Mouse (Mus musculus): ENCODE results near the gene Ncbp2.
"Not testable (repeated sequence)": the region's sequence is repeated elsewhere in the genome, so short reads cannot be mapped to it uniquely, and the experiment has no call there.

Ncbp2 gene

GRCm38 (mm10) chr16:31935091-31935979 is 13.0 kb upstream of the Ncbp2 start:
- DNase-seq: peak; percentile 53

DNA sequence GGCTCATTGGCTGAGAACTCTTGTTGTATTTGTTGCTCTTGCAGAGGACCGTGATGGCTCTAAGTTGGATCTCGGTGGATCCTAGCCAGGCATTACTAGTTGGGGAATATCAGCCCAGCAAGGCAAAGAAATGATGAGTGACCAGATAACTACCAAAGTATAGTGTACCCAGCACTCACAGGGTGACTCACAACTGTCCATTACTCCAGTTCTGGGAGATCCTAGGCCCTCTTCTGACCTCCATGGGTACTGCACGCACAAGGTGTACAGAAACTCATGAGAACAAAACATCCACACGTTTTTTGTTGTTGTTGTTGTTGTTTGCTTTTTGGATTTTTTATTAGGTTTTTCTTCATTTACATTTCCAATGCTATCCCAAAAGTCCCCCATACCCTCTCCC is 11.7 kb upstream of the Ncbp2 start:
- DNase-seq: no peak

DNA sequence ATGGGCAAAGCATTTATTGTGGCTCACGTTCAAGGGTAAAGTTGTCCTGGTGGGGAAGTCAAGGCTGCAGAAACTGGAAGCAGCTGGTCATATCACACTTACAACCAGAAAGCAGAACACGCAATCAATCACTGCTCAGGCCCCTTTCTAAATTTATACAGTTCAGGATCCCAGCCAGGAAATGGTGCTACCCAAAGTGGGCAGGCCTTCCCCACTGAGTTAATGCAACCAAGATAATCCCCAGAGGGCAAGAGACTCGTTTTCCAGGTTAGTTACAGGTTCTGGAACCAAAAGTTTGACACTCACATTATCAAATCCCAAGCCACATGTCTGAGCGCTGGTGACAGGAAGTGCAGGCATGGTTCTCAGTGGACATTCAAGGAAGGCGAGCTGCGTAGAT is 9.5 kb upstream of the Ncbp2 start:
- no peak for DNase-seq

GRCm38 (mm10) chr16:31940586-31940985 is 7.7 kb upstream of the Ncbp2 start:
- no peak for DNase-seq

- peak; percentile 84 for DNase-seq
These were observed 4.3 kb upstream of the Ncbp2 start for GRCm38 (mm10) chr16:31943980-31944379.

DNA sequence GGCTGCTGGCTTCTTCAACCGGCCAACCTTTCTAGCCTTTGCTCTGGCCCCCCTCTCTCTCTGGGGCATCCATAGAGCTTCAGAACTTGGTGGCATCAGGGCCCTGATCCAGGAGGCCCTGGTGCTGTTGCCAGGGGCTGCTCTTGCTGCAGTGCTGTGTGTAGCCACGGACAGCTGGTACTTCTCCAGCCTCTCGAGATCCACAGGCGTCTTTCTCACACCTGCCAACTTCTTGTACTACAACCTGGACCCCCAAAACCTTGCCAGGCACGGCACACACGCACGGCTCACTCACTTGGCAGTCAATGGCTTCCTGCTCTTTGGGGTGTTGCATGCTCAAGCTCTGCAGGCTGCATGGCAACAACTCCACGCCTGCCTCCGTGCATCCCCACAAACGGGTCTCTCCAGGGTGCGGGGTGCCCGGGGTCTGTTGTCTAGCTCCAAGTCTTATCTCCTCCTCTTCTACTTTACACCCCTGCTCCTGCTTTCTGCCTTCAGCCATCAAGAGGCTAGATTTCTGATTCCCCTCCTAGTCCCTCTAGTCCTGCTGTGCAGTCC is 3.5 kb upstream of the Ncbp2 start:
- DNase-seq: no peak

GRCm38 (mm10) chr16:31945372-31945771 is 2.9 kb upstream of the Ncbp2 start:
- no peak for DNase-seq

DNA sequence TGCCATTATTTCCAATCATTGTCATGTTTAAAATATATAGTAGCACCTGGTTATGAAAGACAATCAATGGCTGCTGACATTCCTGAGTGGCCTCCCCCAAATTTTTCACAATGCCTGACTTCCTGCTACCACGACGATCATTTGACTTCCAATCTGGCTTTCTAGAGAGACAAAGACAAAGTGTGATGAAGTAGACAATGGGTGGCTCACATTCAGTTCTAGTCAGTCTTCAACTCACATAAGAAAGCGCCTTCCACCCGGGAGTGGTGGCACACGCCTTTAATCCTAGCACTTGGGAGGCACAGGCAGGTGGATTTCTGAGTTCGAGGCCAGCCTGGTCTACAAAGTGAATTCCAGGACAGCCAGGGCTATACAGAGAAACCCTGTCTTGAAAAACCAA is 2.3 kb upstream of the Ncbp2 start:
- DNase-seq: not testable (repeated sequence)

GRCm38 (mm10) chr16:31947333-31947732 is 980 bp upstream of the Ncbp2 start:
- no peak for DNase-seq

DNA sequence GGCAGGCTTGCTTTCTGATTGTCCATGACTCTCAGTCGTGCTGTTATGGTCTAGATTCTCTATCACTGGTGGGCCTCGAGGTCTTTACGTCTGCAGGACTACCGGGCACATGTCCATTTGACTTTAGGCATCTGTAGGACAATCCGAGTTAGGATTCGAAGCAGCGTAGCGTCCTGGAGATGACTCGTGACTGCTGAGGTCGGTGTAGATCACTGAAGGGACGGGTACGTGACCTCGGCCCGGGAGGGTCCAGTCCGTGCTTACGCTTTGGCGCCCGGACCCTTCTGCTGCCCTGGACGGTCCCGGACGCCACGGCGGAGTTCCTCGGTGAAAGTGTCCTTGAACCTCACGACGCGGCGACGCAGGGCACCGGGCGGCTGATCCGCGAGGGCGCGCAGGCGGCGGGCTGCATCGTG is 404 bp upstream of the Ncbp2 start:
- DNase-seq: no peak

DNA sequence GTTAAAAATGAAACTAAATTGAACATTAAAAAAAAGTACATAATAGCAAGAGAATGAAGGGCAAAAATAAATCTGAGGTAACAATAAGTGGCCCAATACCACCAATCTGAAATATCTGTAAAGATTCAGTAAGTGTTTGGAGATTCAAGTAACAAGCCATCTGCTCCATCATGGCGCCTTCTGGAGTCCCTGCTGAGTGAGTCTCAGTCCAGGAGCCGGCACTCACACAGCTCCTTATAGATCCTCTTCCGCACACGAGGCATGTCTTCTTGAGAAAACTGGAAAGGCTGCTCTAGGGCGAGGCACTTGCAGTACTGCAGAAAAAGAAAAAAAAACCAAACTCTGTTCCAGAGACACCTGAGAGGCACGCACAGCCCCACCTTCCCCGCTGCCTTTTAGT is 14.9 kb downstream of the Ncbp2 start:
- DNase-seq: peak; percentile 39

DNA sequence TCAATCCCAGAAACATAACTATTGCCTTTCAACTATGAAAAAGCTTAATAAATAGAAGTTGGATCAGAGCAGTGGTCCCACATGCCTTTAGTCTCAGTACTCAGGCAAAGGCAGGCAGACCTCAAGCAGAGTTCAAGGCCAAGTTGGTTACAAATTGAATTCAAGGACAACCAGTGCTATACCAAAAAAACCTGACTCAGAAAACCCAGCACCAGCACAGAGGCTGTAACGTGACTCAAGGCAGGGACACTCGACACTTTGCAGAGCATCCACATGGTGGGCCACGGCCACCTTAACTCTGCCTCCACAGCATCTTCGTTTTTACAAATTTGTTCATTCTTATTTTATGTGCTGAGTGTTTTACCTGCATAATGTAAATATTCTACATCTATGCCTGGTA is 26.9 kb downstream of the Ncbp2 start:
- no peak for DNase-seq

DNA sequence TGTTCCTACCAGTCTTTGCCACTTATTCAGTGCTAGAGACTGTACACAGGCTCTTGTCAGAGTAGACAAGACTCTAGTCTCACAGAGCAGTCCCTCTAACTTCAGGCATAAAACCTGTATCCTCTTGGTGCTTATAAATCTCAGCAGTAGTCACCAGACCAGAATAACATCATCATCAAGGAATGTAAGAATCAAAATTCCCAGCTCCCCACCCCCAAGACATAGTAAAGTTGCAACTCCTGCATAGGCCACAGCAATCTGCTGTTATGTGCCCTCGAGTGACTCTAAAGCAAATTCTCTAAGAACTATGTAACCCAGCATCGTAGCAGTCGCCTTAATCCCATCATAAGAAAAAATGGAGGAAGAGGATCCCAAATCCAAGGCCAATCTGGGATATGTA is 31.2 kb downstream of the Ncbp2 start:
- no peak for DNase-seq

- DNase-seq: no peak
These were observed 32.6 kb downstream of the Ncbp2 start for GRCm38 (mm10) chr16:31980946-31981345.

- DNase-seq: no peak
These were observed 43.7 kb downstream of the Ncbp2 start for GRCm38 (mm10) chr16:31992039-31992438.

- DNase-seq: no peak
These were observed 44.9 kb downstream of the Ncbp2 start for GRCm38 (mm10) chr16:31993195-31993594.

GRCm38 (mm10) chr16:31993946-31994345 is 45.6 kb downstream of the Ncbp2 start:
- no peak for DNase-seq

- no peak for DNase-seq
These were observed 48.1 kb downstream of the Ncbp2 start for GRCm38 (mm10) chr16:31996371-31996770.

GRCm38 (mm10) chr16:32002509-32003477 is 54.5 kb downstream of the Ncbp2 start, which contains the start of gene Senp5:
Senp5 (minus strand) TSS chr16:32003287.
- peak; percentile 84 for DNase-seq

DNA sequence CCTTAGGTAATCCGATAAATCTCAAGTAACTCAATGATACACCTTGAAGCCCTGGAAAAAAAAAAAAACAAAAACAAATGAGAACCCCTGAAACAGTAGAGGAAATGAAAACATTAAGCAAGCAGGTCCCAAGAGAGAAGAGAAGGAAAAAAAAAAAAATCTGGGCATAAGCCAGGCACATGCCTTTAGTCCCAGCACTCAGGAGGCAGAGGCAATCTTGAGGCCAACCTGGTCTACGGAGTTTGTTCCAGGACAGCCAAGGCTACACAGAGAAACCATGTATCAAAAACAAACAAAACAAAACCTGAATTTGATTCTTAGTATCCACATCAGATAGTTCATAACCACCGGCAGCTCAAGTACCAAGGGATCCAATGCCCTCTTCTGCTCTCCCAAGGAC is 56.4 kb downstream of the Ncbp2 start:
- DNase-seq: no peak

DNA sequence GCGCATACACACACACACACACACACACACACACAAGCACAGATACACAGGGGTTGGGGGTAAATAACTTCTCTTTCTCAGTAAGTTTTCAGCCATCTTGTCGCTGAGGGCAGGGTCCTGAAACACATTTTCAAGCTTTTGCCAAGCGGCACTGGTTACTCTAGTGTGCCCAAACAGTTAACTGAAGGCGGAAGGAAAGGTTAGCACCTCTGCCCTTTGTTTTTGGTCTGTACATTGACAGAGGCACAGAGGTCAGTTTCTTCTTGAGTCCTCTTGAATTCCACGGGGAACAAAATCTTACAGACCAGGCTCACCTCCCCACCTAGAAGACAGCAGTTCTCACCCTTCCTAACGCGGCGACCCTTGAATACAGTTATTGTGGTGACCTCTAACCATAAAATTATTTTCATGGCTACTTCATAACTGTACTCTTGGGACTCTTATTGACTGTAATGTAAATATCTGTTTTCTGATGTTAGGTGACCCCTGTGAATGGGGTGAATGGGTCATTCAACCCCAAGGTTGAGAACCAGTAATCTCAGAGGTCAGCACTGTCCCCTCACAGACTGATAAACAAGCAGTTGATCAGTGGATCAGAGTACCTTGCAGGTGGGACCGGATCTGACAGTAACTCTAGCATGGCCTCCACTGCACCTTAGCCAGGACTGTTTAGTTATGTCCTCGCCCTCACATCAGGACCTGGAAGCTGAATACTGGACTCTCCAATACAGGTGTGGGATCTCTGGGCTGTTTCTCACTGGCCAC is 60.4 kb downstream of the Ncbp2 start:
- DNase-seq: no peak

DNA sequence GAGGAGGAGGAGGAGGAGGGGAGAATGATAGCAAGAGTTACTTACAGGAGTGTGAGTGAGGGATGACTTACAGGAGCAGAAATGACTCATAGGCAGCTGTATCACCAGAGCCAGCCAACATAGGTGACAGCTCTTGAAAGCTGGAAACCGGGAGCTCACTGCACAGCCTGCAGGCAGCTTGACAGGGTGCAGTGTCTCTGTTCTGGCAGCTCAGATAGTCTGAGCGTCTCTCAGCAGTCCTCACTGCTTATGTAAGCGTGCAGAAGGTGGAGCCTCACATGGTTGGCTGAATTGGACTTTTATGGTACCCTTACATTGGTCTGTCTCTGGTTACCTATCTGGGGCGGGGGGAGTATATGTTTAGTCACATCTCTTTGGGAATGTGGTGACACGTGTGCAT is 61.6 kb downstream of the Ncbp2 start:
- DNase-seq: no peak

DNA sequence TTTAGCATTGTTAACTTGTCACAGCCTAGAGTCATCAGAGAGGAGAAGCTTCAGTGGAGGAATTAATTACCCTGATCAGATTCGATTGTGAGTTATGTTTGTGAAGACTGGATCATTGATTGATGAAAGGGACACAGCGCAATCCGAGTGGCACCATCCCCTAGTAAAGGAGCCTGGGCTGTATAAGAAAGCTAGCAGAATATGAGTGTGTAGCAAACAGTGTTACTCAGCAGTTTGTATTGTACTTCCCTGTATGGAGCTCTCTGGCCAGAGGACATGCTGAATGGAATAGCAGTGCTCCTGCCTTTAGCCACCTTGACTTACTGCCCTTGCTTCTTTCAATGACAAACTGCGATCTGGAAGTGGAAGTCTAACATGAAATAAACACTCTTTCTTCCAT is 62.0 kb downstream of the Ncbp2 start:
- DNase-seq: no peak

All from right cerebral cortex, postnatal 4 days (tissue).